In genomic region chr14:121675146-121675545, GRCm38 (mm10) we compare ENCODE assay signal across 9 mouse cellular contexts.
DNase-seq lines count a peak whose midpoint lies in the region; ATAC-seq and TF ChIP-seq lines count a peak whose summit lies in the region.
"Had no signal": no experiment of that assay in that cellular context is flagged by ENCODE, and none has a peak within 500 bp of the region (broad histone marks: within the 10 kb centered on the region; RNA-seq: fewer than 3 reads in every experiment).

No protein-coding gene starts in this region.

- H3K27me3 ChIP-seq in heart, embryonic 12.5 days (replicated peaks) = no peaks in the 10 kb centered on the region
- no peaks in the 10 kb centered on the region for H3K27me3 ChIP-seq in limb, embryonic 11.5 days (ENCODE audit: control insufficient read depth, insufficient read depth, low read length)
- no peaks in the 10 kb centered on the region for H3K27me3 ChIP-seq in limb, embryonic 10.5 days (ENCODE audit: low read depth, poor library complexity, severe bottlenecking)
- H3K27me3 ChIP-seq in embryonic facial prominence, embryonic 10.5 days (replicated peaks; ENCODE audit: low read depth, poor library complexity, severe bottlenecking) = no peaks in the 10 kb centered on the region
- no peaks in the 10 kb centered on the region for H3K27me3 ChIP-seq in intestine, postnatal 0 days (replicated peaks; ENCODE audit: control insufficient read depth, insufficient read depth, low read length)
- H3K27me3 ChIP-seq: midbrain, embryonic 13.5 days; neural tube, embryonic 12.5 days had no signal

- no peak for TF ChIP-seq CTCF in intestine, postnatal 0 days (IDR thresholded peaks at IDR 0.05; ENCODE audit: low read depth)

- peaks cover 25% of the 10 kb centered on the region for H3K4me1 ChIP-seq in heart, embryonic 12.5 days (replicated peaks)
- peaks cover 12% of the 10 kb centered on the region; the same call in 1 of the 2 replicates for H3K4me1 ChIP-seq in limb, embryonic 11.5 days (ENCODE audit: control insufficient read depth, insufficient read depth, low read length)
- peaks cover 31% of the 10 kb centered on the region for H3K4me1 ChIP-seq in limb, embryonic 10.5 days
- peaks cover 34% of the 10 kb centered on the region for H3K4me1 ChIP-seq in embryonic facial prominence, embryonic 10.5 days
- H3K4me1 ChIP-seq in intestine, postnatal 0 days (replicated peaks; ENCODE audit: control insufficient read depth, insufficient read depth, low read length) = peaks cover 2% of the 10 kb centered on the region; the same call in 1 of the 2 replicates
- H3K4me1 ChIP-seq: neural tube, embryonic 12.5 days had no signal

- ATAC-seq in heart, embryonic 12.5 days (ENCODE audit: insufficient number of reproducible peaks, low FRiP score) = 0 out of 2 replicates have a peak, but pooled peaks have one; percentile 4
- peak; percentile 26; the same call in 1 of the 2 replicates for ATAC-seq in limb, embryonic 11.5 days (ENCODE audit: insufficient number of reproducible peaks, low FRiP score, low TSS enrichment, low read depth)
- peak; percentile 48; the same call in 1 of the 2 replicates for ATAC-seq in intestine, postnatal 0 days
- ATAC-seq: midbrain, embryonic 13.5 days had no signal

- H3K4me2 ChIP-seq in heart, embryonic 12.5 days = no peak overlapping the region
- no peak overlapping the region for H3K4me2 ChIP-seq in limb, embryonic 11.5 days (ENCODE audit: low read depth, severe bottlenecking)
- peak overlapping the region; percentile 21; the same call in 1 of the 2 replicates for H3K4me2 ChIP-seq in intestine, postnatal 0 days (replicated peaks; ENCODE audit: low read depth)
- H3K4me2 ChIP-seq: midbrain, embryonic 13.5 days; neural tube, embryonic 12.5 days had no signal

- no peak overlapping the region for H3K27ac ChIP-seq in heart, embryonic 12.5 days (ENCODE audit: poor library complexity, severe bottlenecking)
- no peak overlapping the region for H3K27ac ChIP-seq in limb, embryonic 11.5 days (replicated peaks; ENCODE audit: low read depth, low read length)
- H3K27ac ChIP-seq in limb, embryonic 10.5 days = no peak overlapping the region
- peak overlapping the region; percentile 30; the same call in 1 of the 2 replicates for H3K27ac ChIP-seq in embryonic facial prominence, embryonic 10.5 days (replicated peaks)
- no peak overlapping the region for H3K27ac ChIP-seq in intestine, postnatal 0 days (ENCODE audit: low read depth, low read length)
- H3K27ac ChIP-seq: midbrain, embryonic 13.5 days; neural tube, embryonic 12.5 days had no signal

- 0 out of 2 replicates have a peak, but pooled peaks cover 2% of the 10 kb centered on the region for H3K36me3 ChIP-seq in heart, embryonic 12.5 days
- no peaks in the 10 kb centered on the region for H3K36me3 ChIP-seq in limb, embryonic 11.5 days (ENCODE audit: control insufficient read depth, insufficient read depth, low read length)
- H3K36me3 ChIP-seq in limb, embryonic 10.5 days = no peaks in the 10 kb centered on the region
- H3K36me3 ChIP-seq in embryonic facial prominence, embryonic 10.5 days (replicated peaks) = no peaks in the 10 kb centered on the region
- H3K36me3 ChIP-seq in intestine, postnatal 0 days (ENCODE audit: control insufficient read depth, insufficient read depth) = no peaks in the 10 kb centered on the region
- H3K36me3 ChIP-seq: midbrain, embryonic 13.5 days; neural tube, embryonic 12.5 days had no signal

- no peak overlapping the region for H3K9ac ChIP-seq in heart, embryonic 12.5 days
- no peak overlapping the region for H3K9ac ChIP-seq in limb, embryonic 11.5 days (ENCODE audit: low read length)
- H3K9ac ChIP-seq in intestine, postnatal 0 days (ENCODE audit: low read depth, low read length) = no peak overlapping the region
- H3K9ac ChIP-seq: midbrain, embryonic 13.5 days; neural tube, embryonic 12.5 days had no signal

- 0 out of 2 replicates have a peak, but pooled peaks cover 6% of the 10 kb centered on the region for H3K9me3 ChIP-seq in heart, embryonic 12.5 days (replicated peaks)
- no peaks in the 10 kb centered on the region for H3K9me3 ChIP-seq in limb, embryonic 11.5 days (ENCODE audit: control insufficient read depth, low read length)
- H3K9me3 ChIP-seq in limb, embryonic 10.5 days (replicated peaks) = no peaks in the 10 kb centered on the region
- H3K9me3 ChIP-seq in embryonic facial prominence, embryonic 10.5 days = peaks cover 2% of the 10 kb centered on the region; the same call in 1 of the 2 replicates
- no peaks in the 10 kb centered on the region for H3K9me3 ChIP-seq in intestine, postnatal 0 days (ENCODE audit: control insufficient read depth)
- H3K9me3 ChIP-seq: neural tube, embryonic 12.5 days had no signal

- WGBS in heart, embryonic 12.5 days = 83% methylated on average over 3 of the region's 3 CpGs
- 68% methylated on average over 3 of the region's 3 CpGs for WGBS in limb, embryonic 11.5 days
- WGBS in limb, embryonic 10.5 days = 64% methylated on average over 3 of the region's 3 CpGs
- WGBS in embryonic facial prominence, embryonic 10.5 days = 61% methylated on average over 3 of the region's 3 CpGs
- WGBS in intestine, postnatal 0 days = 34% methylated on average over 3 of the region's 3 CpGs

- no peak overlapping the region for H3K4me3 ChIP-seq in heart, embryonic 12.5 days
- no peak overlapping the region for H3K4me3 ChIP-seq in limb, embryonic 11.5 days (ENCODE audit: low read depth, low read length)
- H3K4me3 ChIP-seq in limb, embryonic 10.5 days = no peak overlapping the region
- H3K4me3 ChIP-seq in embryonic facial prominence, embryonic 10.5 days = no peak overlapping the region
- H3K4me3 ChIP-seq in intestine, postnatal 0 days (ENCODE audit: low read depth, low read length) = no peak overlapping the region
- H3K4me3 ChIP-seq: midbrain, embryonic 13.5 days; neural tube, embryonic 12.5 days had no signal

- DNase-seq in heart, adult 18-20 months = no peak
- DNase-seq in limb, embryonic 11.5 days (ENCODE audit: low spot score) = no peak
- no peak for DNase-seq in limb, embryonic 10.5 days (ENCODE audit: low spot score)
- DNase-seq in embryonic facial prominence, embryonic 10.5 days (ENCODE audit: low spot score) = no peak
- no peak for DNase-seq in urinary bladder, postnatal 25 days (ENCODE audit: low spot score)
